In the genomic region with DNA sequence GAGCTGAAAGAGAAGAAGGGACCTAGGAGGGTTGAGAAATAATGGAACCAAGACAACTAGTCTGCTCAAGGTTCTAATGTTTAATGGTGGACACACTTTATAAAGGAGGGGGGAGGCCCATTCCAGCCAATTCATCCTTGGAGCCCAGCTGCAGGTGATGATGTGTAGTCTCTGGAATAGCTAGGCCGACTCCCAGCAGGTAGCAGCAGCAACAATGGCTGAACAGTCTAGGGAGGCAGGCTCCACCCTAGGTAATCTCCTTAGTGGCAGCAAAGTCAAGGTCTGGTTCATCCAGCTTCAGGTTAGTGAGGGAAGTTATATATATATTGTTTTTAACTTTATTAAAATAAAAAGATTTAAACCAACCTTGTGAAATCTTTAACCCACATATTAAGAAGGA, we compare ENCODE assay signal across 26 mouse cellular contexts.
"Had no signal": no experiment of that assay in that cellular context is flagged by ENCODE, and none has a peak within 500 bp of the region (broad histone marks: within the 10 kb centered on the region; RNA-seq: fewer than 3 reads in every experiment).

No protein-coding gene starts in this region.

- H3K4me3 ChIP-seq: embryonic facial prominence, embryonic 10.5 days; embryonic facial prominence, embryonic 12.5 days; embryonic facial prominence, embryonic 13.5 days; embryonic facial prominence, embryonic 15.5 days; erythroblast, embryonic 14.5 days; forebrain, embryonic 10.5 days; forebrain, embryonic 12.5 days; forebrain, embryonic 15.5 days; heart, adult 2 months; heart, embryonic 10.5 days had no signal

- DNase-seq: cerebellum, adult 9-11 months; cerebellum, postnatal 10 days; cerebellum, postnatal 14 days; cerebellum, postnatal 25 days; cerebellum, postnatal 36 days; embryo, embryonic 11 days; forebrain, postnatal 0 days; gastrocnemius, postnatal 10 days; gastrocnemius, postnatal 14 days; gastrocnemius, postnatal 25 days; gastrocnemius, postnatal 36 days; heart, adult 11 months; heart, adult 18-20 months; heart, adult 2 months had no signal

- H3K36me3 ChIP-seq: embryonic facial prominence, embryonic 10.5 days; embryonic facial prominence, embryonic 12.5 days; embryonic facial prominence, embryonic 13.5 days; embryonic facial prominence, embryonic 15.5 days; forebrain, embryonic 10.5 days; forebrain, embryonic 12.5 days; forebrain, embryonic 15.5 days; heart, embryonic 10.5 days had no signal

- H3K27ac ChIP-seq: embryonic facial prominence, embryonic 10.5 days; embryonic facial prominence, embryonic 12.5 days; embryonic facial prominence, embryonic 13.5 days; embryonic facial prominence, embryonic 15.5 days; forebrain, embryonic 10.5 days; forebrain, embryonic 12.5 days; forebrain, embryonic 15.5 days; heart, adult 2 months; heart, embryonic 10.5 days had no signal

- H3K27me3 ChIP-seq: embryonic facial prominence, embryonic 12.5 days; embryonic facial prominence, embryonic 13.5 days; embryonic facial prominence, embryonic 15.5 days; forebrain, embryonic 12.5 days; forebrain, embryonic 15.5 days had no signal

- H3K9ac ChIP-seq: embryonic facial prominence, embryonic 12.5 days; embryonic facial prominence, embryonic 13.5 days; embryonic facial prominence, embryonic 15.5 days; forebrain, embryonic 12.5 days; forebrain, embryonic 15.5 days; forebrain, postnatal 0 days had no signal

- H3K4me1 ChIP-seq: embryonic facial prominence, embryonic 10.5 days; embryonic facial prominence, embryonic 12.5 days; embryonic facial prominence, embryonic 13.5 days; embryonic facial prominence, embryonic 15.5 days; forebrain, embryonic 10.5 days; forebrain, embryonic 12.5 days; forebrain, embryonic 15.5 days; heart, embryonic 10.5 days had no signal

- H3K9me3 ChIP-seq: embryonic facial prominence, embryonic 10.5 days; embryonic facial prominence, embryonic 12.5 days; embryonic facial prominence, embryonic 13.5 days; embryonic facial prominence, embryonic 15.5 days; forebrain, embryonic 10.5 days; forebrain, embryonic 12.5 days; forebrain, embryonic 15.5 days; heart, embryonic 10.5 days had no signal

- ATAC-seq: forebrain, embryonic 14.5 days; forebrain, embryonic 15.5 days; forebrain, embryonic 16.5 days; forebrain, postnatal 0 days had no signal

- H3K4me2 ChIP-seq: embryonic facial prominence, embryonic 12.5 days; embryonic facial prominence, embryonic 13.5 days; embryonic facial prominence, embryonic 15.5 days; forebrain, embryonic 12.5 days; forebrain, embryonic 15.5 days; heart, embryonic 11.5 days had no signal
